Mouse (Mus musculus) ES-E14 (cell line): ENCODE data around the gene Ghrhr. TPM values are rescaled to one million over a fixed set of nuclear protein-coding genes. Genes with fewer than 3 reads are reported as not detected.

Experiments used
- DNase-seq: peaks from one replicate; pipeline ENCODE4 v3.0.0-alpha.2; 2013; ENCODE audit warnings: low read depth, low spot score
- H3K27ac ChIP-seq: 2 replicates; pipeline ENCODE4 v1.5.1; 2012; ENCODE audit warnings: low read depth, mild to moderate bottlenecking, low read length, moderate library complexity, mixed read lengths; ENCODE audit not compliant: poor library complexity, insufficient read depth, severe bottlenecking
- H3K36me3 ChIP-seq: 2 replicates; pipeline ENCODE4 v1.6.1; 2012; ENCODE audit warnings: mild to moderate bottlenecking, low read length, moderate library complexity, mixed read lengths; ENCODE audit not compliant: control insufficient read depth, poor library complexity, insufficient read depth, severe bottlenecking
- H3K4me1 ChIP-seq, 2 experiments: fragments of 150-350 bp in 1 of 2; sonication (generic) in 1 of 2; 2 replicates each; pipeline ENCODE4 v1.6.1; 2012; ENCODE audit warnings: low read length in 2 of 2, mild to moderate bottlenecking in 1 of 2, mixed read lengths in 1 of 2; ENCODE audit not compliant: control insufficient read depth in 2 of 2, insufficient read depth in 2 of 2, poor library complexity in 1 of 2
- H3K4me3 ChIP-seq, 2 experiments: fragments of 150-350 bp in 1 of 2; sonication (generic) in 1 of 2; 2 replicates each; pipeline ENCODE4 v1.5.1; 2012; ENCODE audit warnings: low read length in 2 of 2, low read depth in 1 of 2, mild to moderate bottlenecking in 1 of 2, mixed read lengths in 1 of 2; ENCODE audit not compliant: insufficient read depth in 1 of 2, poor library complexity in 1 of 2, severe bottlenecking in 1 of 2
- H3K9ac ChIP-seq: 2 replicates; pipeline ENCODE4 v1.6.1; 2012; ENCODE audit warnings: low read depth, mild to moderate bottlenecking, low read length, mixed read lengths; ENCODE audit not compliant: poor library complexity, insufficient read depth, severe bottlenecking
- H3K9me3 ChIP-seq: fragments of 150-350 bp; sonication (generic); 2 replicates; pipeline ENCODE4 v1.6.1; 2012; ENCODE audit warnings: low read depth, mild to moderate bottlenecking, low read length; ENCODE audit not compliant: control insufficient read depth, insufficient read depth
- CHD2 ChIP-seq: IDR thresholded peaks from 2 replicates; pipeline ENCODE4 v1.6.1; 2014; ENCODE audit warnings: mild to moderate bottlenecking, low read depth, low read length, inconsistent platforms
- HCFC1 ChIP-seq: IDR thresholded peaks from 2 replicates; pipeline ENCODE4 v1.6.1; 2012; ENCODE audit warnings: low read length, inconsistent platforms, borderline replicate concordance; ENCODE audit not compliant: insufficient read depth
- MAFK ChIP-seq: IDR thresholded peaks from 2 replicates; pipeline ENCODE4 v1.6.1; 2014; ENCODE audit warnings: mild to moderate bottlenecking, low read depth, low read length, inconsistent platforms; ENCODE audit not compliant: insufficient read depth
- ZC3H11A ChIP-seq: IDR thresholded peaks from 2 replicates; pipeline ENCODE4 v1.6.1; 2012; ENCODE audit warnings: low read depth, mild to moderate bottlenecking, inconsistent platforms, low read length, borderline replicate concordance
- ZNF384 ChIP-seq: IDR thresholded peaks from 2 replicates; pipeline ENCODE4 v1.6.1; 2012; ENCODE audit warnings: low read depth, low read length, inconsistent platforms
- in situ Hi-C, 2 experiments: fragments of 600-800 bp; cut with MboI; formaldehyde crosslinking; loops; one replicate each; pipeline ENCODE4 v1.15.1; 2025; ENCODE audit warnings: low sequenced_read_pairs in 2 of 2, inconsistent platforms in 1 of 2; ENCODE audit not compliant: unreplicated experiment in 2 of 2
- total RNA-seq: library from RNA; depleted of rRNA; stranded (reverse); fragments of 300-350 nt; gene quantifications from 2 replicates; pipeline ENCODE4 v1.2.3, GENCODE M21; 2012

Gene Ghrhr
- total RNA-seq, 1 experiment = not detected

GRCm38 (mm10) chr6:55349231-55349630 is 26.9 kb upstream of the Ghrhr start:
- in situ Hi-C loops = no loop called here
- Histone ChIP-seq H3K4me3 (no peak overlapping the region), H3K9me3 (no peaks in the 10 kb centered on the region), H3K27ac (no peak overlapping the region), H3K9ac (no peak overlapping the region), H3K36me3 (no peaks in the 10 kb centered on the region), H3K4me1 (no peaks in the 10 kb centered on the region)
- no peak for TF ChIP-seq MAFK
- no peak for TF ChIP-seq CHD2
- no peak for TF ChIP-seq HCFC1
- no peak for TF ChIP-seq ZNF384
- no peak for TF ChIP-seq ZC3H11A
- no peak for DNase-seq

- in situ Hi-C loops = no loop called here
- Histone ChIP-seq H3K9me3 (no peaks in the 10 kb centered on the region), H3K36me3 (no peaks in the 10 kb centered on the region), H3K27ac (no peak overlapping the region), H3K9ac (no peak overlapping the region), H3K4me3 (no peak overlapping the region), H3K4me1 (no peaks in the 10 kb centered on the region)
- TF ChIP-seq HCFC1 (no peak), CHD2 (no peak), MAFK (no peak), ZNF384 (no peak), ZC3H11A (no peak)
- DNase-seq = no peak
Observed at GRCm38 (mm10) chr6:55350383-55350952, 25.6 kb upstream of the Ghrhr start.

DNA sequence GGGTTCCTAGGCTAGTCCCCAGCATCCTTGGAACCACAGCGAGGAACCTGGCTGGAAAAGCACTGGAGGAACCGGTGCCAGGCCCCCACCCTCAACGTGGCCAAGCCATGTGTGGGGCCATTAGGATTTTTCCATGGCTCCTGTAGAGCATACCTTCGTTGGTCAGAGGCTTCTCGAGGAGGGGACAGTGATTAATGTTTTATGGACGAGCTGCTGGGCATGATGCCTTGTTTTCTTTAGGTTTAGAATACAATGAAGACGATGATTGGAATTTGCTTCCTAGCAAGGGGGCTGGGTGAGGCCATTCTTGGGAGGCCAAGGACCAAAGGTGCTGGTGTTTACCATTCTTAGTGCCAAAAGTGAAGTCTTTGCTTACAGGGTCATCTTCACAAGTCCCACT is 24.4 kb upstream of the Ghrhr start:
- Histone ChIP-seq H3K9me3 (no peaks in the 10 kb centered on the region), H3K36me3 (no peaks in the 10 kb centered on the region), H3K4me3 (no peak overlapping the region), H3K4me1 (no peaks in the 10 kb centered on the region), H3K9ac (no peak overlapping the region), H3K27ac (no peak overlapping the region)
- in situ Hi-C loops = no loop called here
- no peak for DNase-seq
- no peak for TF ChIP-seq CHD2

GRCm38 (mm10) chr6:55353711-55354445 is 22.2 kb upstream of the Ghrhr start:
- DNase-seq = no peak
- no peaks in the 10 kb centered on the region for H3K36me3 ChIP-seq
- no peaks in the 10 kb centered on the region for H3K4me1 ChIP-seq
- no peak overlapping the region for H3K4me3 ChIP-seq
- in situ Hi-C loops = no loop called here
- no peak overlapping the region for H3K27ac ChIP-seq
- no peaks in the 10 kb centered on the region for H3K9me3 ChIP-seq
- no peak for TF ChIP-seq ZNF384
- no peak for TF ChIP-seq ZC3H11A
- TF ChIP-seq CHD2 = no peak
- no peak overlapping the region for H3K9ac ChIP-seq
